In genomic region chr2:34519525-34519924, GRCm38 (mm10) we compare ENCODE assay signal across 10 mouse cellular contexts.
DNase-seq lines count a peak whose midpoint lies in the region; ATAC-seq lines count a peak whose summit lies in the region.
"Had no signal": no experiment of that assay in that cellular context is flagged by ENCODE, and none has a peak within 500 bp of the region (broad histone marks: within the 10 kb centered on the region; RNA-seq: fewer than 3 reads in every experiment).

No protein-coding gene starts in this region.

- no peaks in the 10 kb centered on the region for H3K9me3 ChIP-seq in hindbrain, embryonic 11.5 days (ENCODE audit: control insufficient read depth, low read length)
- no peaks in the 10 kb centered on the region for H3K9me3 ChIP-seq in hindbrain, embryonic 16.5 days (ENCODE audit: control insufficient read depth, low read length)
- H3K9me3 ChIP-seq: embryonic facial prominence, embryonic 13.5 days; lung, embryonic 15.5 days had no signal

- H3K9ac ChIP-seq in hindbrain, embryonic 11.5 days (ENCODE audit: low read depth, low read length) = no peak overlapping the region
- no peak overlapping the region for H3K9ac ChIP-seq in hindbrain, embryonic 16.5 days (ENCODE audit: low read depth, low read length)
- H3K9ac ChIP-seq: embryonic facial prominence, embryonic 13.5 days; lung, embryonic 15.5 days had no signal

- WGBS in hindbrain, embryonic 11.5 days = 48% methylated on average over 6 of the region's 6 CpGs
- 42% methylated on average over 6 of the region's 6 CpGs for WGBS in hindbrain, embryonic 16.5 days

- intact Hi-C loops in left cerebral cortex, postnatal 14 days (cut with DNase I) = loop anchor here (10.0 kb wide), 1 partner anchor 145 kb away; the partner anchor contains the start of gene Pbx3

- H3K27me3 ChIP-seq in hindbrain, embryonic 11.5 days (ENCODE audit: control insufficient read depth, insufficient read depth, low read length) = no peaks in the 10 kb centered on the region
- no peaks in the 10 kb centered on the region for H3K27me3 ChIP-seq in hindbrain, embryonic 16.5 days (replicated peaks; ENCODE audit: control insufficient read depth, insufficient read depth, low read length)
- H3K27me3 ChIP-seq: embryonic facial prominence, embryonic 13.5 days; lung, embryonic 15.5 days had no signal

- H3K4me1 ChIP-seq in hindbrain, embryonic 11.5 days (replicated peaks; ENCODE audit: control insufficient read depth, insufficient read depth, low read length) = no peaks in the 10 kb centered on the region
- H3K4me1 ChIP-seq in hindbrain, embryonic 16.5 days (ENCODE audit: control insufficient read depth, insufficient read depth, low read depth, low read length) = no peaks in the 10 kb centered on the region

- no peaks in the 10 kb centered on the region for H3K36me3 ChIP-seq in hindbrain, embryonic 11.5 days (ENCODE audit: control insufficient read depth, insufficient read depth, low read length)
- H3K36me3 ChIP-seq in hindbrain, embryonic 16.5 days (ENCODE audit: control insufficient read depth, insufficient read depth, low read length) = no peaks in the 10 kb centered on the region
- H3K36me3 ChIP-seq: embryonic facial prominence, embryonic 13.5 days had no signal

- DNase-seq in hindbrain, embryonic 11.5 days (ENCODE audit: low spot score) = peak; percentile 61
- DNase-seq in ES-CJ7 (ENCODE audit: low read depth, low spot score) = peak; percentile 61
- peak; percentile 58 for DNase-seq in adrenal gland, postnatal 25 days
- peak; percentile 34 for DNase-seq in gastrocnemius, postnatal 10 days
- peak; percentile 43 to 72 for DNase-seq in left cerebral cortex, postnatal 14 days (ENCODE audit: low spot score in 2 of 2)
- no peak for DNase-seq in T-cell, adult 2 months (ENCODE audit: low spot score)

- H3K4me2 ChIP-seq in hindbrain, embryonic 11.5 days (replicated peaks; ENCODE audit: low read depth, low read length) = no peak overlapping the region
- no peak overlapping the region for H3K4me2 ChIP-seq in hindbrain, embryonic 16.5 days (ENCODE audit: low read length)
- H3K4me2 ChIP-seq: embryonic facial prominence, embryonic 13.5 days; lung, embryonic 15.5 days had no signal

- H3K4me3 ChIP-seq in hindbrain, embryonic 11.5 days (ENCODE audit: low read depth, low read length) = no peak overlapping the region
- no peak overlapping the region for H3K4me3 ChIP-seq in hindbrain, embryonic 16.5 days (ENCODE audit: low read length)
- H3K4me3 ChIP-seq: embryonic facial prominence, embryonic 13.5 days; lung, embryonic 15.5 days had no signal

- no peak overlapping the region for H3K27ac ChIP-seq in hindbrain, embryonic 11.5 days (ENCODE audit: low read depth, low read length)
- no peak overlapping the region for H3K27ac ChIP-seq in hindbrain, embryonic 16.5 days (ENCODE audit: low read depth, low read length)
- H3K27ac ChIP-seq: embryonic facial prominence, embryonic 13.5 days; lung, embryonic 15.5 days had no signal

- ATAC-seq in hindbrain, embryonic 11.5 days (ENCODE audit: low FRiP score) = no peak
- ATAC-seq in hindbrain, embryonic 16.5 days = no peak
- 0 out of 2 replicates have a peak, but pooled peaks have one; percentile 5 for ATAC-seq in monocyte, adult 5-6 weeks (replicated peaks; ENCODE audit: insufficient number of reproducible peaks, low FRiP score, low TSS enrichment, poor library complexity, severe bottlenecking)
